ENCODE assay signal across 17 mouse cellular contexts in genomic region chr7:118275265-118275664, GRCm38 (mm10). TPM values are rescaled to one million over a fixed set of nuclear protein-coding genes. Genes with fewer than 3 reads are reported as not detected.
DNase-seq lines count a peak whose midpoint lies in the region; ATAC-seq lines count a peak whose summit lies in the region.
"Had no signal": no experiment of that assay in that cellular context is flagged by ENCODE, and none has a peak within 500 bp of the region (broad histone marks: within the 10 kb centered on the region; RNA-seq: fewer than 3 reads in every experiment).

No protein-coding gene starts in this region.

- no peaks in the 10 kb centered on the region for H3K36me3 ChIP-seq in intestine, embryonic 15.5 days
- no peaks in the 10 kb centered on the region for H3K36me3 ChIP-seq in heart, embryonic 12.5 days
- H3K36me3 ChIP-seq: embryonic facial prominence, embryonic 10.5 days; forebrain, embryonic 12.5 days; kidney, embryonic 15.5 days; liver, embryonic 15.5 days; midbrain, embryonic 13.5 days; neural tube, embryonic 15.5 days had no signal

- H3K9me3 ChIP-seq in intestine, embryonic 15.5 days: no peaks in the 10 kb centered on the region
- no peaks in the 10 kb centered on the region for H3K9me3 ChIP-seq in heart, embryonic 12.5 days (replicated peaks)
- H3K9me3 ChIP-seq: embryonic facial prominence, embryonic 10.5 days; forebrain, embryonic 12.5 days; kidney, embryonic 15.5 days; liver, embryonic 15.5 days; midbrain, embryonic 13.5 days; neural tube, embryonic 15.5 days had no signal

- H3K9ac ChIP-seq in intestine, embryonic 15.5 days: no peak overlapping the region
- no peak overlapping the region for H3K9ac ChIP-seq in heart, embryonic 12.5 days
- H3K9ac ChIP-seq: forebrain, embryonic 12.5 days; kidney, embryonic 15.5 days; liver, embryonic 15.5 days; midbrain, embryonic 13.5 days; neural tube, embryonic 15.5 days had no signal

- peak; percentile 42; the same call in 1 of the 2 replicates for ATAC-seq in monocyte, adult 5-6 weeks (replicated peaks; ENCODE audit: insufficient number of reproducible peaks, low FRiP score, low TSS enrichment, poor library complexity, severe bottlenecking)
- no peak for ATAC-seq in intestine, embryonic 15.5 days
- no peak for ATAC-seq in heart, embryonic 12.5 days (ENCODE audit: insufficient number of reproducible peaks, low FRiP score)
- ATAC-seq: midbrain, embryonic 13.5 days had no signal

- H3K27me3 ChIP-seq in intestine, embryonic 15.5 days (replicated peaks): no peaks in the 10 kb centered on the region
- H3K27me3 ChIP-seq in heart, embryonic 12.5 days (replicated peaks): no peaks in the 10 kb centered on the region
- H3K27me3 ChIP-seq: forebrain, embryonic 12.5 days; kidney, embryonic 15.5 days; liver, embryonic 15.5 days; midbrain, embryonic 13.5 days; neural tube, embryonic 15.5 days had no signal

- 89% methylated on average over 6 of the region's 6 CpGs for WGBS in intestine, embryonic 15.5 days
- WGBS in heart, embryonic 12.5 days: 73% methylated on average over 6 of the region's 6 CpGs

- H3K27ac ChIP-seq in intestine, embryonic 15.5 days: no peak overlapping the region
- no peak overlapping the region for H3K27ac ChIP-seq in heart, embryonic 12.5 days (ENCODE audit: poor library complexity, severe bottlenecking)
- H3K27ac ChIP-seq: embryonic facial prominence, embryonic 10.5 days; forebrain, embryonic 12.5 days; kidney, embryonic 15.5 days; liver, embryonic 15.5 days; midbrain, embryonic 13.5 days; neural tube, embryonic 15.5 days had no signal

- H3K4me3 ChIP-seq in intestine, embryonic 15.5 days (replicated peaks): no peak overlapping the region
- no peak overlapping the region for H3K4me3 ChIP-seq in heart, embryonic 12.5 days
- H3K4me3 ChIP-seq: embryonic facial prominence, embryonic 10.5 days; forebrain, embryonic 12.5 days; kidney, embryonic 15.5 days; liver, embryonic 15.5 days; midbrain, embryonic 13.5 days; neural tube, embryonic 15.5 days had no signal

- DNase-seq in lung, postnatal 36 days: peak; percentile 61
- no peak for DNase-seq in lung, postnatal 25 days (ENCODE audit: low spot score)
- peak; percentile 38 for DNase-seq in brain, adult 2 months (ENCODE audit: low read depth, low spot score)
- DNase-seq in left cerebral cortex, postnatal 14 days (ENCODE audit: low spot score in 2 of 2): no peak
- no peak for DNase-seq in frontal cortex, postnatal 25 days (ENCODE audit: low spot score in 2 of 2)
- DNase-seq: adrenal gland, postnatal 25 days; cerebellum, adult 11-12 months; heart, adult 11 months had no signal

- intact Hi-C loops in left cerebral cortex, postnatal 14 days (cut with DNase I): no loop called here

- H3K4me1 ChIP-seq in intestine, embryonic 15.5 days (replicated peaks): 0 out of 2 replicates have a peak, but pooled peaks cover 4% of the 10 kb centered on the region
- peaks cover 4% of the 10 kb centered on the region; the same call in 1 of the 2 replicates for H3K4me1 ChIP-seq in heart, embryonic 12.5 days (replicated peaks)
- H3K4me1 ChIP-seq: liver, embryonic 15.5 days had no signal

- no peak overlapping the region for H3K4me2 ChIP-seq in intestine, embryonic 15.5 days (replicated peaks)
- H3K4me2 ChIP-seq in heart, embryonic 12.5 days: no peak overlapping the region
- H3K4me2 ChIP-seq: forebrain, embryonic 12.5 days; kidney, embryonic 15.5 days; liver, embryonic 15.5 days; midbrain, embryonic 13.5 days; neural tube, embryonic 15.5 days had no signal

RNA-seq across cellular contexts. Expression of gene Smg1, which starts 31.8 kb away (rescaled TPM):
- 80.6 to 144 TPM (median 86.0 TPM) in 3 replicates for total RNA-seq in monocyte, adult 5-6 weeks (2017)
- 10 to 100 TPM; 61.1 to 67.2 TPM for total RNA-seq in left cerebral cortex, postnatal 14 days (2021)
- polyA plus RNA-seq in intestine, embryonic 15.5 days (2015; fragmentation: Nextera tagmentation; extraction: Ambion mirVana): 16.8 and 18.0 TPM in 2 replicates
- polyA plus RNA-seq in heart, embryonic 12.5 days (2016; fragmentation: Nextera tagmentation; extraction: Ambion mirVana): 15.0 and 15.6 TPM in 2 replicates

Comparison
In these comparisons a context has a peak if more than half of its experiments do, and no peak if none do; other contexts are left out.
1. DNase-seq: peak in lung, postnatal 36 days (single experiment) and brain, adult 2 months (single experiment); none in lung, postnatal 25 days (single experiment), left cerebral cortex, postnatal 14 days (0 of 2) and frontal cortex, postnatal 25 days (0 of 2).